Mouse (Mus musculus): ENCODE measurements around the gene Dgkh. TPM values are rescaled to one million over a fixed set of nuclear protein-coding genes. Genes with fewer than 3 reads are reported as not detected.

Dgkh gene
- polyA plus RNA-seq, 1 experiment: 6.8 TPM

GRCm38 (mm10) chr14:78525611-78526457, 206.7 kb downstream of the Dgkh start:
- no peak overlapping the region for H3K27ac ChIP-seq (ENCODE audit: insufficient read depth, low read depth, low read length)
- TF ChIP-seq POLR2A (IDR thresholded peaks at IDR 0.05; ENCODE audit: borderline replicate concordance, low read depth, low read length) (no peak), CTCF (IDR thresholded peaks at IDR 0.05; ENCODE audit: low read depth, low read length) (no peak)
- H3K4me3 ChIP-seq (ENCODE audit: insufficient read depth, low read length): no peak overlapping the region
- H3K4me1 ChIP-seq (ENCODE audit: control insufficient read depth, insufficient read depth, low read length): peaks cover 12% of the 10 kb centered on the region

GRCm38 (mm10) chr14:78525059-78525458, 207.5 kb downstream of the Dgkh start:
- Histone ChIP-seq H3K4me1 (ENCODE audit: control insufficient read depth, insufficient read depth, low read length) (peaks cover 12% of the 10 kb centered on the region), H3K27ac (ENCODE audit: insufficient read depth, low read depth, low read length) (no peak overlapping the region), H3K4me3 (ENCODE audit: insufficient read depth, low read length) (no peak overlapping the region)
- no peak for TF ChIP-seq CTCF (IDR thresholded peaks at IDR 0.05; ENCODE audit: low read depth, low read length)

GRCm38 (mm10) chr14:78510713-78511112, 221.9 kb downstream of the Dgkh start:
- H3K4me1 ChIP-seq (ENCODE audit: control insufficient read depth, insufficient read depth, low read length): no peaks in the 10 kb centered on the region
- no peak for TF ChIP-seq POLR2A (IDR thresholded peaks at IDR 0.05; ENCODE audit: borderline replicate concordance, low read depth, low read length)
- TF ChIP-seq CTCF (IDR thresholded peaks at IDR 0.05; ENCODE audit: low read depth, low read length): no peak
- H3K4me3 ChIP-seq (ENCODE audit: insufficient read depth, low read length): no peak overlapping the region
- no peak overlapping the region for H3K27ac ChIP-seq (ENCODE audit: insufficient read depth, low read depth, low read length)

DNA sequence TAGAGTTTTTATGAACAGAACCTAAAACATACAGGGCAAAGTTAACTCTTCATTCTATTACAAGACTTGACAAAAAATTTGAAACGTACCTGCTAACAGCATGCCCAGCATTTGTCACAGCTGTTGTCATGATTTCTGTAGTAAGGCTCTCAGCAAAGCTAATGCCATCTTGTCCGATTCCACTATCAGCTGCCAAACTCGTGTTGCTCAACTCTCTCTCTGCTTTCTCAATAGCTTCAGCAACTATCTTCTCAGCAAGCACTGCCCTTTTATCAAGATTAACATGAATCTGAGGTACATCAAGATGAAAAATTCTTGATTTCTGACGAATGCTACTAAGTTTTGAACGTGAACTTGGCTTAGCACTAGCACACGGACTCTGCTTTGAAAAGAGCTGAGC, 222.8 kb downstream of the Dgkh start:
- Histone ChIP-seq H3K4me1 (ENCODE audit: control insufficient read depth, insufficient read depth, low read length) (no peaks in the 10 kb centered on the region), H3K4me3 (ENCODE audit: insufficient read depth, low read length) (no peak overlapping the region), H3K27ac (ENCODE audit: insufficient read depth, low read depth, low read length) (no peak overlapping the region)
- TF ChIP-seq POLR2A (IDR thresholded peaks at IDR 0.05; ENCODE audit: borderline replicate concordance, low read depth, low read length) (no peak), CTCF (IDR thresholded peaks at IDR 0.05; ENCODE audit: low read depth, low read length) (no peak)

Other genes with a start within 250 kb of the Dgkh start
- gene Akap11, start 196.0 kb downstream of the Dgkh start, polyA plus RNA-seq (2012; ENCODE audit: insufficient read depth, insufficient read length, missing spikeins): 12.6 and 14.8 TPM in 2 replicates
- 19.3 and 23.2 TPM in 2 replicates for gene Vwa8, start 116.3 kb upstream of the Dgkh start, polyA plus RNA-seq (2012; ENCODE audit: insufficient read depth, insufficient read length, missing spikeins)